Mouse (Mus musculus) v-Abl transformed pro-B cells (cell line): ENCODE results near the gene Camta2.

ENCODE experiments used
- in situ Hi-C, 2 experiments: fragments of 400-800 bp; cut with MboI; formaldehyde crosslinking; loops; one replicate each; pipeline ENCODE4 v1.15.1; 2025; ENCODE audit not compliant: unreplicated experiment in 2 of 2

Camta2 gene

GRCm38 (mm10) chr11:70697376-70697775 is 9.5 kb upstream of the Camta2 start:
- in situ Hi-C loops: no loop called here

- in situ Hi-C loops: no loop called here
Observed at GRCm38 (mm10) chr11:70693504-70693903, 5.6 kb upstream of the Camta2 start.

- in situ Hi-C loops: loop anchor here in 1 of 2 experiments (5.0 to 10.0 kb wide), 2 partner anchors 55 to 68 kb away; partner anchors contain the start of gene Gp1ba
Observed at GRCm38 (mm10) chr11:70689578-70689977, 1.7 kb upstream of the Camta2 start.

GRCm38 (mm10) chr11:70688372-70688771 is 467 bp upstream of the Camta2 start:
- in situ Hi-C loops: loop anchor here in 1 of 2 experiments (5.0 to 10.0 kb wide), 2 partner anchors 54 to 69 kb away; partner anchors contain the start of gene Gp1ba

- in situ Hi-C loops: loop anchor here in 1 of 2 experiments (5.0 to 10.0 kb wide), 2 partner anchors 52 to 70 kb away; partner anchors contain the start of gene Gp1ba
Observed at GRCm38 (mm10) chr11:70686901-70687566, 871 bp downstream of the Camta2 start.

GRCm38 (mm10) chr11:70683640-70684039 is 4.3 kb downstream of the Camta2 start:
- in situ Hi-C loops: loop anchor here in 1 of 2 experiments (10.0 kb wide), 1 partner anchor 49 kb away; the partner anchor contains the start of gene Gp1ba

- in situ Hi-C loops: loop anchor here in 1 of 2 experiments (10.0 kb wide), 1 partner anchor 47 kb away; the partner anchor contains the start of gene Gp1ba
Observed at GRCm38 (mm10) chr11:70681897-70682581, 5.9 kb downstream of the Camta2 start.

- in situ Hi-C loops: loop anchor here in 1 of 2 experiments (10.0 kb wide), 1 partner anchor 46 kb away; the partner anchor contains the start of gene Gp1ba
Observed at GRCm38 (mm10) chr11:70681170-70681569, 6.7 kb downstream of the Camta2 start.

GRCm38 (mm10) chr11:70679894-70680293 is 8.0 kb downstream of the Camta2 start:
- in situ Hi-C loops: loop anchor here (10.0 kb wide), 2 partner anchors 45 to 75 kb away; partner anchors contain the start of gene Gp1ba (in 1 of the 2)

GRCm38 (mm10) chr11:70679361-70679760 is 8.5 kb downstream of the Camta2 start:
- in situ Hi-C loops: loop anchor here in 1 of 2 experiments (10.0 kb wide), 1 partner anchor 75 kb away; no protein-coding TSS in a partner anchor

GRCm38 (mm10) chr11:70678576-70678975 is 9.3 kb downstream of the Camta2 start:
- in situ Hi-C loops: loop anchor here in 1 of 2 experiments (10.0 kb wide), 1 partner anchor 76 kb away; no protein-coding TSS in a partner anchor

GRCm38 (mm10) chr11:70678092-70678491 is 9.8 kb downstream of the Camta2 start:
- in situ Hi-C loops: loop anchor here in 1 of 2 experiments (10.0 kb wide), 1 partner anchor 77 kb away; no protein-coding TSS in a partner anchor

- in situ Hi-C loops: loop anchor here in 1 of 2 experiments (5.0 to 25.0 kb wide), 3 partner anchors 80 to 1262 kb away; partner anchors contain the start of gene Kdm6b
Observed at GRCm38 (mm10) chr11:70674501-70674900, 13.4 kb downstream of the Camta2 start.

- in situ Hi-C loops: loop anchor here in 1 of 2 experiments (5.0 to 25.0 kb wide), 3 partner anchors 81 to 1262 kb away; partner anchors contain the start of gene Kdm6b
Observed at GRCm38 (mm10) chr11:70674014-70674413, 13.9 kb downstream of the Camta2 start.

- in situ Hi-C loops: loop anchor here in 1 of 2 experiments (5.0 to 25.0 kb wide), 3 partner anchors 83 to 1259 kb away; partner anchors contain the start of gene Kdm6b
Observed at GRCm38 (mm10) chr11:70671333-70672047, 16.4 kb downstream of the Camta2 start.

- in situ Hi-C loops: loop anchor here in 1 of 2 experiments (5.0 to 25.0 kb wide), 3 partner anchors 84 to 1258 kb away; partner anchors contain the start of gene Kdm6b
Observed at GRCm38 (mm10) chr11:70670483-70670882, 17.4 kb downstream of the Camta2 start.

GRCm38 (mm10) chr11:70669582-70670345 is 18.1 kb downstream of the Camta2 start:
- in situ Hi-C loops: loop anchor here in 1 of 2 experiments (5.0 to 25.0 kb wide), 3 partner anchors 85 to 1257 kb away; partner anchors contain the start of gene Kdm6b

- in situ Hi-C loops: loop anchor here in 1 of 2 experiments (25.0 kb wide), 1 partner anchor 1257 kb away; the partner anchor contains the start of gene Kdm6b
Observed at GRCm38 (mm10) chr11:70668771-70669505, 19.0 kb downstream of the Camta2 start, which contains the start of gene Spag7. Gene Spag7, minus strand, starts transcription at chr11:70669416.
